Mouse (Mus musculus) hindbrain, postnatal 0 days (tissue): ENCODE data around the gene Aqp11. TPM values are rescaled to one million over a fixed set of nuclear protein-coding genes. Genes with fewer than 3 reads are reported as not detected.
A peak's percentile ranks its signal among the peaks of the same experiment; 100 is the strongest.

Experiments
- ATAC-seq: fragments of 200-750 bp; cut with Nextera tagmentation; 2 replicates; pipeline ENCODE4 v1.8.0; 2017; ENCODE audit warnings: mild to moderate bottlenecking, moderate TSS enrichment, moderate library complexity
- DNase-seq: peaks from one replicate; pipeline ENCODE4 v3.0.0-alpha.2; 2015; ENCODE audit warnings: low spot score
- H3K27ac ChIP-seq: fragments of 300-500 bp; sonication (generic); 2 replicates; pipeline ENCODE4 v1.5.1; 2014; ENCODE audit warnings: mild to moderate bottlenecking
- H3K27me3 ChIP-seq: fragments of 300-500 bp; sonication (generic); 2 replicates; pipeline ENCODE4 v1.6.1; 2014; ENCODE audit warnings: low read length, mixed read lengths; ENCODE audit not compliant: insufficient read depth
- H3K36me3 ChIP-seq: fragments of 300-500 bp; sonication (generic); 2 replicates; pipeline ENCODE4 v1.6.1; 2014; ENCODE audit warnings: low read length, mixed read lengths; ENCODE audit not compliant: insufficient read depth
- H3K4me1 ChIP-seq: fragments of 300-500 bp; sonication (generic); 2 replicates; pipeline ENCODE4 v1.6.1; 2014; ENCODE audit warnings: antibody characterized with exemption, low read length, mixed read lengths; ENCODE audit not compliant: insufficient read depth
- H3K4me2 ChIP-seq: fragments of 300-500 bp; sonication (generic); 2 replicates; pipeline ENCODE4 v1.6.1; 2014; ENCODE audit warnings: low read depth, mild to moderate bottlenecking, low read length, moderate library complexity, mixed read lengths
- H3K4me3 ChIP-seq: fragments of 300-500 bp; sonication (generic); 2 replicates; pipeline ENCODE4 v1.5.1; 2014; ENCODE audit warnings: low read length
- H3K9ac ChIP-seq: fragments of 300-500 bp; sonication (generic); replicated peaks from 2 replicates; pipeline ENCODE4 v1.6.1; 2014; ENCODE audit warnings: mild to moderate bottlenecking, low read length, moderate library complexity, mixed read lengths
- H3K9me3 ChIP-seq: fragments of 300-500 bp; sonication (generic); 2 replicates; pipeline ENCODE4 v1.6.1; 2016; ENCODE audit warnings: low read length, mixed read lengths
- CTCF ChIP-seq: IDR thresholded peaks from 2 replicates; pipeline ENCODE4 v1.5.1; 2016; ENCODE audit warnings: antibody characterized with exemption, control low read depth, low read depth
- WGBS: fragments of 180-500 bp; shearing (Covaris S2); extraction: QIAGEN DNeasy Blood & Tissue Kit; methylation state at CpG from one replicate; pipeline ENCODE4 v1.1.7; 2014; 5-methylcytosine and 5-hydroxymethylcytosine counted together
- polyA plus RNA-seq: library from polyadenylated mRNA; unstranded; fragments of >200 nt; fragmentation: Nextera tagmentation; extraction: Ambion mirVana; gene quantifications from 2 replicates; pipeline ENCODE4 v1.2.1, GENCODE M21; 2015
- total RNA-seq: library from RNA; depleted of rRNA; stranded (reverse); fragments of >200 nt; gene quantifications from 2 replicates; pipeline ENCODE4 v1.2.3, GENCODE M21; 2014

Gene Aqp11
- total and polyA plus RNA-seq, 2 experiments from 2014 or later: 15.0 to 29.5 TPM

GRCm38 (mm10) chr7:97775380-97775779 lies 37.3 kb upstream of the Aqp11 start:
- 39% methylated on average over 3 of the region's 3 CpGs for WGBS
- no peak for DNase-seq
- Histone ChIP-seq H3K4me1 (no peaks in the 10 kb centered on the region), H3K9me3 (no peaks in the 10 kb centered on the region), H3K36me3 (no peaks in the 10 kb centered on the region), H3K9ac (no peak overlapping the region), H3K4me2 (no peak overlapping the region), H3K4me3 (no peak overlapping the region), H3K27me3 (no peaks in the 10 kb centered on the region), H3K27ac (no peak overlapping the region)
- no peak for ATAC-seq
- TF ChIP-seq CTCF: 0 out of 2 replicates have a peak, but pooled peaks have one; percentile 6

GRCm38 (mm10) chr7:97770841-97771620 lies 32.9 kb upstream of the Aqp11 start:
- no peak overlapping the region for H3K4me2 ChIP-seq
- H3K4me1 ChIP-seq: no peaks in the 10 kb centered on the region
- no peaks in the 10 kb centered on the region for H3K27me3 ChIP-seq
- H3K36me3 ChIP-seq: no peaks in the 10 kb centered on the region
- TF ChIP-seq CTCF: no peak
- no peaks in the 10 kb centered on the region for H3K9me3 ChIP-seq
- 78% methylated on average over 6 of the region's 6 CpGs for WGBS
- no peak overlapping the region for H3K27ac ChIP-seq
- no peak for DNase-seq
- no peak overlapping the region for H3K9ac ChIP-seq
- ATAC-seq: no peak
- H3K4me3 ChIP-seq: no peak overlapping the region

GRCm38 (mm10) chr7:97769020-97769419 lies 30.9 kb upstream of the Aqp11 start:
- ATAC-seq: no peak
- Histone ChIP-seq H3K4me1 (no peaks in the 10 kb centered on the region), H3K4me2 (no peak overlapping the region), H3K27me3 (no peaks in the 10 kb centered on the region), H3K36me3 (no peaks in the 10 kb centered on the region), H3K9me3 (no peaks in the 10 kb centered on the region), H3K9ac (no peak overlapping the region), H3K4me3 (no peak overlapping the region), H3K27ac (no peak overlapping the region)
- DNase-seq: no peak
- WGBS: 74% methylated on average over 4 of the region's 4 CpGs
- TF ChIP-seq CTCF: no peak

- WGBS: 68% methylated on average over 8 of the region's 8 CpGs
- no peak for TF ChIP-seq CTCF
- ATAC-seq (no peak), DNase-seq (no peak)
- H3K36me3 ChIP-seq: no peaks in the 10 kb centered on the region
- H3K27ac ChIP-seq: no peak overlapping the region
- H3K9me3 ChIP-seq: no peaks in the 10 kb centered on the region
- no peak overlapping the region for H3K9ac ChIP-seq
- H3K27me3 ChIP-seq: no peaks in the 10 kb centered on the region
- no peak overlapping the region for H3K4me2 ChIP-seq
- no peaks in the 10 kb centered on the region for H3K4me1 ChIP-seq
- no peak overlapping the region for H3K4me3 ChIP-seq
Observed at GRCm38 (mm10) chr7:97767841-97768240, 29.8 kb upstream of the Aqp11 start.

GRCm38 (mm10) chr7:97766406-97767166 lies 28.5 kb upstream of the Aqp11 start:
- DNase-seq: no peak

GRCm38 (mm10) chr7:97765963-97766347 lies 27.9 kb upstream of the Aqp11 start:
- H3K4me2 ChIP-seq: no peak overlapping the region
- WGBS: 80% methylated on average over 5 of the region's 5 CpGs
- no peak overlapping the region for H3K27ac ChIP-seq
- no peaks in the 10 kb centered on the region for H3K27me3 ChIP-seq
- H3K4me1 ChIP-seq: no peaks in the 10 kb centered on the region
- ATAC-seq (no peak), DNase-seq (no peak)
- H3K9ac ChIP-seq: no peak overlapping the region
- no peak overlapping the region for H3K4me3 ChIP-seq
- H3K36me3 ChIP-seq: no peaks in the 10 kb centered on the region
- no peaks in the 10 kb centered on the region for H3K9me3 ChIP-seq
- no peak for TF ChIP-seq CTCF

More at GRCm38 (mm10) chr7:97766406-97767166, 28.5 kb upstream of the Aqp11 start:
- no peak overlapping the region for H3K4me3 ChIP-seq
- 0 out of 2 replicates have a peak, but pooled peaks have one; percentile 24 for ATAC-seq
- H3K9me3 ChIP-seq: no peaks in the 10 kb centered on the region
- TF ChIP-seq CTCF: no peak
- no peak overlapping the region for H3K4me2 ChIP-seq
- no peak overlapping the region for H3K27ac ChIP-seq
- no peaks in the 10 kb centered on the region for H3K4me1 ChIP-seq
- no peaks in the 10 kb centered on the region for H3K36me3 ChIP-seq
- H3K27me3 ChIP-seq: no peaks in the 10 kb centered on the region
- no peak overlapping the region for H3K9ac ChIP-seq
- 80% methylated on average over 9 of the region's 9 CpGs for WGBS
